Mouse (Mus musculus): Measurements from ENCODE around the gene AI464131. TPM values are rescaled to one million over a fixed set of nuclear protein-coding genes. Genes with fewer than 3 reads are reported as not detected.

AI464131 gene
- total and polyA plus RNA-seq, 2 experiments, result 15.9 to 27.9 TPM

DNA sequence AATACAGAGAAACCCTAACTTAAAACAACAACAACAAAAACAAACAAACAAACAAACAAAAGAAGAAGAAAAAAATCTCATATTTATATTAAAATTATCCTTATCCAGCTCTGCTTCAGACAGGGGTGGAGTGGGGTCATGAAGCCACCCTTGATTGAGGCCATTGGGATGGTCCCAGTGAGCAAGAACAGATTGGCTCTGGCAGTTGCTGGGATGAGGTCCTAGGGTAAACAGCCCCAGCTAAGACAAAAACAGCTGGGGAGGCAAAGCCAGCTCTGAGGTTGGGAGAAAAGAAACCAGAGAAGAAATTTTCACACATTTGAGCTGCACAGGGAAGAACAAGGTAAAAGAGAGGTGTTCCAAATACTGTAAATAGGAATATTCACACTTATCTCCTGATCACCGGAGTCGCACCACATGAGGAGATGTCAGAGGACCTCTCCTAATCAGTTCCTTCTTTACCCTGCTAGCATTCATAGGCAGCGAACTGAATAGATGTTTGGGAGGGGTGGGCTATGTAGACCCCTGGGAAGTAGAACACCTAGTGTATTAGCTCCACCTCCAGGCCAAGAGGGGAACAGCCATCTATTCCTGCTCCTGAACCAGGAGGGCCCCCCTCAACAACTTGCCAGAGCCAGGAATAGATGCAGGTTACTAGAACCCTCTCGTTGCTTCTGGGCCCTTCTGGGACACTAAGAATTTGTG lies 24.0 kb downstream of the AI464131 start:
- Histone ChIP-seq H3K36me3 (ENCODE audit: control insufficient read depth, insufficient read depth, low read length) (peaks cover 6% of the 10 kb centered on the region; the same call in 1 of the 2 replicates), H3K79me2 (ENCODE audit: control insufficient read depth, insufficient read depth, low read length) (no peaks in the 10 kb centered on the region), H3K27ac (replicated peaks; ENCODE audit: insufficient read depth, low read depth, low read length) (no peak overlapping the region), H3K4me3 (ENCODE audit: insufficient read depth, low read depth, low read length) (no peak overlapping the region), H3K4me1 (ENCODE audit: control insufficient read depth, insufficient read depth, low read length) (no peaks in the 10 kb centered on the region), H3K9ac (ENCODE audit: low read depth, low read length) (no peak overlapping the region), H3K27me3 (ENCODE audit: control insufficient read depth, insufficient read depth, low read length) (no peaks in the 10 kb centered on the region)
- WGBS, result 83% methylated on average over 4 of the region's 4 CpGs
- no peak for TF ChIP-seq CTCF (IDR thresholded peaks at IDR 0.05; ENCODE audit: low read depth, low read length)
- TF ChIP-seq POLR2A (IDR thresholded peaks at IDR 0.05; ENCODE audit: extremely low read depth, insufficient read depth, low read length), result no peak
- no peak for DNase-seq (ENCODE audit: extremely low read depth, low read depth, low spot score)

DNA sequence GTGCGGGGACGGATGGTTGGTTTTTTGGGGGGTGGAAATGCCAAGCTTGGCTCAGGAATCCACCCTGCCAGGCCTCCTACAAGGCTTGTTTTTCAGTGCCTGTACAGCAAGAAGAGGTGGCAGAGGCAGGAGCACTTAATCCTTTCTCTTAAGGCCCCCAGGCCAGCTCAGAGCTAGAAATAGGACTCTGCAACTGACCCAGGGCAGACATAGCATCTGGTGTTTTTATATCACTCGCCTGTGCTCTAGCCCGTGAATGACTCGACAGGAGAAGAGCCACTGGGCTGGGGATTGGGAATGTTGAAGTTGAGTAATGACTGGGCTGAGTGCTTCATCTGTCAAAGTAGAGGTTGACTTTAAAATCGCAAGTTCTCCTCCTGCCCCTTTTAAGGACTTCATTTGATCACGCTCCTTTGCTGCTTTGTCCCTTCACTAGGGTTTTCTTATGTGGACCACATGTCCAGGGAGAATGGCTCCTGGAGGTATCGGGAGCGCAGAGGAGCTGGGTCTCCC lies 25.2 kb downstream of the AI464131 start:
- Histone ChIP-seq H3K27ac (replicated peaks; ENCODE audit: insufficient read depth, low read depth, low read length) (no peak overlapping the region), H3K36me3 (ENCODE audit: control insufficient read depth, insufficient read depth, low read length) (peaks cover 6% of the 10 kb centered on the region; the same call in 1 of the 2 replicates), H3K79me2 (ENCODE audit: control insufficient read depth, insufficient read depth, low read length) (no peaks in the 10 kb centered on the region), H3K4me1 (ENCODE audit: control insufficient read depth, insufficient read depth, low read length) (no peaks in the 10 kb centered on the region), H3K4me3 (ENCODE audit: insufficient read depth, low read depth, low read length) (no peak overlapping the region), H3K27me3 (ENCODE audit: control insufficient read depth, insufficient read depth, low read length) (no peaks in the 10 kb centered on the region), H3K9ac (ENCODE audit: low read depth, low read length) (no peak overlapping the region)
- WGBS, result 97% methylated on average over 9 of the region's 9 CpGs
- TF ChIP-seq CTCF (IDR thresholded peaks at IDR 0.05; ENCODE audit: low read depth, low read length) (no peak), POLR2A (IDR thresholded peaks at IDR 0.05; ENCODE audit: extremely low read depth, insufficient read depth, low read length) (no peak)
- no peak for DNase-seq (ENCODE audit: extremely low read depth, low read depth, low spot score)

DNA sequence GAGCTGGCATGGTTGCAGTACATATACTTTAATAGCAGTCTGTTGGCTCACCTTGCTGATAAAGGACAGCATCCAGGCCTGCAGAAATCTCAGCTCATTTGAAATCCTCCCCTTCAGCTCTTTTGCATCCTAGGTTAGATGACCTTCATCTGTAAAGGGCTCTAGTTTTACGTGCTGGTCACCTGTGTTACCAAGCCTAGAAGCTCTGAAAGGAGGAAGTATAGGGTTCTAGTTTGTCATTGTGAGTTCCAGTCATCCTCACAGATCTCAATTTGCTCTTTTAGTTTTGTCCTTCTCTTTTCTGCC lies 31.5 kb downstream of the AI464131 start:
- Histone ChIP-seq H3K79me2 (ENCODE audit: control insufficient read depth, insufficient read depth, low read length) (no peaks in the 10 kb centered on the region), H3K27ac (replicated peaks; ENCODE audit: insufficient read depth, low read depth, low read length) (no peak overlapping the region), H3K4me1 (ENCODE audit: control insufficient read depth, insufficient read depth, low read length) (no peaks in the 10 kb centered on the region), H3K27me3 (ENCODE audit: control insufficient read depth, insufficient read depth, low read length) (no peaks in the 10 kb centered on the region), H3K36me3 (ENCODE audit: control insufficient read depth, insufficient read depth, low read length) (no peaks in the 10 kb centered on the region), H3K4me3 (ENCODE audit: insufficient read depth, low read depth, low read length) (no peak overlapping the region), H3K9ac (ENCODE audit: low read depth, low read length) (no peak overlapping the region)
- TF ChIP-seq CTCF (IDR thresholded peaks at IDR 0.05; ENCODE audit: low read depth, low read length) (no peak), POLR2A (IDR thresholded peaks at IDR 0.05; ENCODE audit: extremely low read depth, insufficient read depth, low read length) (no peak)
- 97% methylated on average over 1 of the region's 1 CpGs for WGBS
- no peak for DNase-seq (ENCODE audit: extremely low read depth, low read depth, low spot score)

DNA sequence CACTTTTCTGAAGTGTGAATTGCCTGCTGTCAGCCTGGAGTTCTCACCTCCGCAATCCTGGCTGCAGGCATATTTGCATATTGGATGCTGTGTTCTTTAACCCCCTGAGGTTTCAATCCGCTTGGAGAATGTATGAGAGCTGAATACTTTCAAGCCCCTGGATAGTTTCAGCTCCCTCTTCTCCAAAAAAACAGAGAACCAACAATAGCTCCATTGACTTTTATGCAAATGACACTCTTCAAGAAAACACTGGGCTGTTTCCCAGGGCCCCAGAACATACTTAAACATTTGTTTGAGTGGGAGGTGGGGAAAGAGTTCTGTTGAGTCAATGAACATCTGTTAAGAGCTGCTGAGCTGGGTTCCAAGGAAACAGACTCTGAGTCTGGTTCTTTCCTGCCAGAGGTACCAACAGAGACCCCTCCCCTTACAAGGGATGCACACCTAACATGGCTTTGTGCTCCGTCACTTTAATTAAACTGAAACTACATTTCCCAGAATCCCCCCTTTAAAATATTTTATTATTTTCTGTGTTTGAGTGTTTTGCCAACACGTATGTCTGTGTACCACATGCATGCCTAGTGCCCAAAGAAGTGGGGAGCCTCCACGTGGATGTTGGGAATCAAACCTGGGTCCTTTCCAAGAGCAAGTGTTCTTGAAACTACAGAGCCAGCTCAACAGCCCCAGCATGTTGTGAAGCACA lies 32.0 kb downstream of the AI464131 start:
- Histone ChIP-seq H3K4me1 (ENCODE audit: control insufficient read depth, insufficient read depth, low read length) (no peaks in the 10 kb centered on the region), H3K79me2 (ENCODE audit: control insufficient read depth, insufficient read depth, low read length) (no peaks in the 10 kb centered on the region), H3K9ac (ENCODE audit: low read depth, low read length) (no peak overlapping the region), H3K27ac (replicated peaks; ENCODE audit: insufficient read depth, low read depth, low read length) (no peak overlapping the region), H3K4me3 (ENCODE audit: insufficient read depth, low read depth, low read length) (no peak overlapping the region), H3K36me3 (ENCODE audit: control insufficient read depth, insufficient read depth, low read length) (no peaks in the 10 kb centered on the region), H3K27me3 (ENCODE audit: control insufficient read depth, insufficient read depth, low read length) (no peaks in the 10 kb centered on the region)
- WGBS, result 77% methylated on average over 5 of the region's 5 CpGs
- TF ChIP-seq CTCF (IDR thresholded peaks at IDR 0.05; ENCODE audit: low read depth, low read length), result no peak
- no peak for TF ChIP-seq POLR2A (IDR thresholded peaks at IDR 0.05; ENCODE audit: extremely low read depth, insufficient read depth, low read length)
- DNase-seq (ENCODE audit: extremely low read depth, low read depth, low spot score), result no peak

DNA sequence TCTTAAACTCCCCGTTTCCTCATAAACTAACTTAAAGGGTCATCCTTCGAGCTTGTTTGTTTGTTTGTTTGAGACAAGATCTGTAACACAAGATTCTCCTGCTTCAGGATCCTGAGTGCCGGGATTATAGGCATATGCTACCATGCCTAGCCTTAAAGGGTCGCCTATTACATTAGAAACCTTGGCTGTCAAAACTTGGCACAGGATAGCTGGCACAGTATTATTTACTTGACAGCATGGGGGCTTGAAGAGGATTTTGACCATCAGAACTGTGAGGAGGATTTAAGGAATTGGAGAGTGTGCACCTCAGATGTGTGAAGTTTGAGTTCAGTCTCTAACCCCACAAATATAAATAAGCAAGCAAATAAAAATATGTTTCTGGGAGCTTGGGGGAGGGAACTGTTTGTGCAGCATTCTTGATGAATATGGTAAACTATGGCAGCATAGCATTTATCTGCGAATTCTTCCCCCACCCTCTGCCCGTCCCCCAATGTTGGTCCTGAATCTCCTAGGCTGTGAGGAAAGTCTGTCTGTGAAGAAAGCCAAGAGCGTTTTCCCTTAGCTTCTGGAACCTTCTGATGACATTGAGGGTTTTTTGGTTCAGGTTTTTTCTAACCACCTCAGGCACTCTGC lies 32.7 kb downstream of the AI464131 start:
- H3K4me3 ChIP-seq (ENCODE audit: insufficient read depth, low read depth, low read length), result no peak overlapping the region
- H3K27me3 ChIP-seq (ENCODE audit: control insufficient read depth, insufficient read depth, low read length), result no peaks in the 10 kb centered on the region
- no peaks in the 10 kb centered on the region for H3K36me3 ChIP-seq (ENCODE audit: control insufficient read depth, insufficient read depth, low read length)
- no peak for DNase-seq (ENCODE audit: extremely low read depth, low read depth, low spot score)
- WGBS, result 79% methylated on average over 7 of the region's 7 CpGs
- no peaks in the 10 kb centered on the region; the same call in 1 of the 2 replicates for H3K4me1 ChIP-seq (ENCODE audit: control insufficient read depth, insufficient read depth, low read length)
- TF ChIP-seq POLR2A (IDR thresholded peaks at IDR 0.05; ENCODE audit: extremely low read depth, insufficient read depth, low read length), result no peak
- no peak for TF ChIP-seq CTCF (IDR thresholded peaks at IDR 0.05; ENCODE audit: low read depth, low read length)
- no peak overlapping the region for H3K9ac ChIP-seq (ENCODE audit: low read depth, low read length)
- H3K79me2 ChIP-seq (ENCODE audit: control insufficient read depth, insufficient read depth, low read length), result no peaks in the 10 kb centered on the region
- H3K27ac ChIP-seq (replicated peaks; ENCODE audit: insufficient read depth, low read depth, low read length), result no peak overlapping the region

All from liver, adult 2 months (tissue).